8 mouse cellular contexts compared by ENCODE assay signal in the genomic region with DNA sequence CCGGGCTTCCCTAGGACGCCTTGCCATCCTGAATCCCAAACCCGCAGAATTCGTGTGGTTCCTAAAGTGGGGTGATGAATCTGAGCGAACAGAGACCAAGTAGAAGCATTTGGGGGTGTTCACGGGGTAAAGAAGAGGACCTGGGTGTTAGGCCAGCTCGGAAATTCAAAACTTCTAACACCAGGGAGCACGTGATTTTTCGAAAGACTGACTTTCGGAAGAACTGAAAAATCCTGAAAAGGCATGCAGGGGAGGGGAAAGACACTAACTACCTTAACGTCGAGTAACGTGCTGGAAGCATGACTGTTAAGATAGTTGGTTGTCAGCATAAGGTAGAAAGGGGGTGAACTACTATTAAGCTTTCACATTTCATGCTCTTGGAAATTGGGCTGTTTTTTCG. TPM values are rescaled to one million over a fixed set of nuclear protein-coding genes. Genes with fewer than 3 reads are reported as not detected.
DNase-seq lines count a peak whose midpoint lies in the region; ATAC-seq and TF ChIP-seq lines count a peak whose summit lies in the region.

No protein-coding gene starts in this region.

- intact Hi-C loops in left cerebral cortex, postnatal 25 days (cut with DNase I) = loop anchor here (1.0 to 5.0 kb wide), 5 partner anchors 74 to 594 kb away; a partner anchor contains a TSS

- no peaks in the 10 kb centered on the region for H3K36me3 ChIP-seq in kidney, embryonic 14.5 days (ENCODE audit: control insufficient read depth, insufficient read depth, low read length)
- H3K36me3 ChIP-seq in hindbrain, embryonic 14.5 days (replicated peaks; ENCODE audit: control insufficient read depth, insufficient read depth) = no peaks in the 10 kb centered on the region
- no peaks in the 10 kb centered on the region for H3K36me3 ChIP-seq in midbrain, embryonic 16.5 days (ENCODE audit: control insufficient read depth, insufficient read depth, low read length)

- DNase-seq in kidney, postnatal 4 days = no peak
- no peak for DNase-seq in hindbrain, embryonic 14.5 days (ENCODE audit: low spot score)
- DNase-seq in Muller cell, postnatal 12 days (ENCODE audit: inconsistent ontology term) = no peak
- no peak for DNase-seq in left cerebral cortex, postnatal 25 days (ENCODE audit: low spot score in 2 of 2)

- H3K27me3 ChIP-seq in kidney, embryonic 14.5 days (ENCODE audit: control insufficient read depth, insufficient read depth, low read length) = peaks cover 21% of the 10 kb centered on the region
- peaks cover 29% of the 10 kb centered on the region for H3K27me3 ChIP-seq in hindbrain, embryonic 14.5 days (ENCODE audit: control insufficient read depth, insufficient read depth, low read length)
- peaks cover 10% of the 10 kb centered on the region; the same call in 1 of the 2 replicates for H3K27me3 ChIP-seq in midbrain, embryonic 16.5 days (ENCODE audit: control insufficient read depth, insufficient read depth, low read depth, low read length)

- TF ChIP-seq CTCF in bone marrow, adult 2 months (IDR thresholded peaks at IDR 0.05; ENCODE audit: control insufficient read depth, insufficient read depth, low read length) = no peak

- peak overlapping the region; percentile 65 for H3K9ac ChIP-seq in kidney, embryonic 14.5 days (ENCODE audit: low read depth, low read length)
- H3K9ac ChIP-seq in hindbrain, embryonic 14.5 days = peak overlapping the region; percentile 66
- H3K9ac ChIP-seq in midbrain, embryonic 16.5 days (ENCODE audit: low read depth, low read length) = peak overlapping the region; percentile 70

- H3K27ac ChIP-seq in kidney, embryonic 14.5 days (ENCODE audit: low read depth, low read length) = peak overlapping the region; percentile 100
- no peak overlapping the region; the same call in 1 of the 2 replicates for H3K27ac ChIP-seq in bone marrow, adult 2 months (ENCODE audit: control insufficient read depth, insufficient read depth, low read depth, low read length, poor library complexity)
- H3K27ac ChIP-seq in hindbrain, embryonic 14.5 days = peak overlapping the region; percentile 89
- H3K27ac ChIP-seq in midbrain, embryonic 16.5 days (ENCODE audit: low read length) = peak overlapping the region; percentile 86

- WGBS in kidney, embryonic 14.5 days = under 1% methylated on average over 14 of the region's 14 CpGs
- WGBS in bone marrow, adult 2 months = under 1% methylated on average over 14 of the region's 14 CpGs
- WGBS in hindbrain, embryonic 14.5 days = 1% methylated on average over 14 of the region's 14 CpGs
- 0% methylated on average over 14 of the region's 14 CpGs for WGBS in midbrain, embryonic 16.5 days

- peaks cover 20% of the 10 kb centered on the region for H3K4me1 ChIP-seq in kidney, embryonic 14.5 days (ENCODE audit: control insufficient read depth, insufficient read depth, low read length)
- H3K4me1 ChIP-seq in bone marrow, adult 2 months (ENCODE audit: control insufficient read depth, insufficient read depth, low read length) = no peaks in the 10 kb centered on the region
- peaks cover 40% of the 10 kb centered on the region; the same call in 1 of the 2 replicates for H3K4me1 ChIP-seq in hindbrain, embryonic 14.5 days (replicated peaks; ENCODE audit: control insufficient read depth, insufficient read depth, low read length)
- peaks cover 28% of the 10 kb centered on the region for H3K4me1 ChIP-seq in midbrain, embryonic 16.5 days (ENCODE audit: control insufficient read depth, insufficient read depth, low read length)

- H3K4me2 ChIP-seq in kidney, embryonic 14.5 days (replicated peaks; ENCODE audit: low read depth, low read length) = peak overlapping the region; percentile 86
- H3K4me2 ChIP-seq in hindbrain, embryonic 14.5 days (replicated peaks) = peak overlapping the region; percentile 85
- H3K4me2 ChIP-seq in midbrain, embryonic 16.5 days (ENCODE audit: low read length) = peak overlapping the region; percentile 99

- H3K4me3 ChIP-seq in kidney, embryonic 14.5 days (ENCODE audit: low read length) = peak overlapping the region; percentile 83
- peak overlapping the region; percentile 88 for H3K4me3 ChIP-seq in bone marrow, adult 2 months (replicated peaks; ENCODE audit: control insufficient read depth, low read depth, low read length)
- H3K4me3 ChIP-seq in hindbrain, embryonic 14.5 days (replicated peaks; ENCODE audit: low read length) = peak overlapping the region; percentile 96
- H3K4me3 ChIP-seq in midbrain, embryonic 16.5 days (ENCODE audit: low read depth, low read length) = peak overlapping the region; percentile 67

- TF ChIP-seq POLR2A in bone marrow, adult 2 months (IDR thresholded peaks at IDR 0.05; ENCODE audit: borderline replicate concordance, control insufficient read depth, low read depth, low read length) = no peak

- no peak for ATAC-seq in kidney, embryonic 14.5 days (ENCODE audit: low FRiP score, low TSS enrichment)
- no peak for ATAC-seq in hindbrain, embryonic 14.5 days (ENCODE audit: low FRiP score)
- ATAC-seq in midbrain, embryonic 16.5 days = no peak
- no peak for ATAC-seq in granulocyte monocyte progenitor cell, adult 5-6 weeks (replicated peaks; ENCODE audit: poor library complexity, severe bottlenecking)

- no peaks in the 10 kb centered on the region for H3K9me3 ChIP-seq in kidney, embryonic 14.5 days (ENCODE audit: control insufficient read depth, low read length)
- no peaks in the 10 kb centered on the region for H3K9me3 ChIP-seq in hindbrain, embryonic 14.5 days (ENCODE audit: control insufficient read depth, low read length)
- no peaks in the 10 kb centered on the region for H3K9me3 ChIP-seq in midbrain, embryonic 16.5 days (replicated peaks; ENCODE audit: control insufficient read depth, low read length, poor library complexity, severe bottlenecking)

RNA-seq across cellular contexts. Expression of a gene that starts 5.1 kb away (rescaled TPM):
- 17.9 and 28.2 TPM in 2 replicates for polyA plus RNA-seq in kidney, embryonic 14.5 days (2014; fragmentation: Nextera tagmentation; extraction: Ambion mirVana)
- polyA plus RNA-seq in bone marrow, adult 2 months (2011; ENCODE audit: insufficient read depth, insufficient read length, low replicate concordance, missing spikeins) = 3.0 and 3.4 TPM in 2 replicates
- polyA plus RNA-seq in hindbrain, embryonic 14.5 days (2014; fragmentation: Nextera tagmentation; extraction: Ambion mirVana) = 22.7 and 24.2 TPM in 2 replicates
- polyA plus RNA-seq in midbrain, embryonic 16.5 days (2015; fragmentation: Nextera tagmentation; extraction: Ambion mirVana) = 14.3 and 15.0 TPM in 2 replicates
- 9.1 and 14.0 TPM in 2 replicates for total RNA-seq in granulocyte monocyte progenitor cell, adult 5-6 weeks (2014; fragmentation: Nextera tagmentation)
- total RNA-seq in granulocyte monocyte progenitor cell, adult 5-6 weeks (2017) = 6.6 and 7.7 TPM in 2 replicates
- total RNA-seq in left cerebral cortex, postnatal 25 days (2021) = 10 to 100 TPM; 44.5 to 48.0 TPM
